Mouse (Mus musculus) kidney, adult 2 months (tissue): ENCODE data around the gene Olfm1. TPM values are rescaled to one million over a fixed set of nuclear protein-coding genes. Genes with fewer than 3 reads are reported as not detected.
A peak's percentile ranks its signal among the peaks of the same experiment; 100 is the strongest.

Experiments
- DNase-seq: peaks from one replicate; pipeline ENCODE4 v3.0.0; 2021
- H3K27ac ChIP-seq: fragments of 200-500 bp; 2 replicates; pipeline ENCODE4 v1.5.1; 2012; ENCODE audit warnings: low read depth, low read length, control low read depth, inconsistent platforms; ENCODE audit not compliant: insufficient read depth
- H3K27me3 ChIP-seq: fragments of 200-500 bp; replicated peaks from 2 replicates; pipeline ENCODE4 v1.6.1; 2012; ENCODE audit warnings: mild to moderate bottlenecking, moderate library complexity, low read length, inconsistent platforms; ENCODE audit not compliant: control insufficient read depth, insufficient read depth
- H3K36me3 ChIP-seq: fragments of 200-500 bp; 2 replicates; pipeline ENCODE4 v1.6.1; 2012; ENCODE audit warnings: mild to moderate bottlenecking, moderate library complexity, low read length, inconsistent platforms; ENCODE audit not compliant: control insufficient read depth, insufficient read depth
- H3K4me1 ChIP-seq: fragments of 200-500 bp; 2 replicates; pipeline ENCODE4 v1.6.1; 2011; ENCODE audit warnings: low read length; ENCODE audit not compliant: control insufficient read depth, insufficient read depth
- H3K4me3 ChIP-seq: fragments of 200-500 bp; 2 replicates; pipeline ENCODE4 v1.5.1; 2011; ENCODE audit warnings: mild to moderate bottlenecking, low read depth, low read length, control low read depth; ENCODE audit not compliant: insufficient read depth
- CTCF ChIP-seq: fragments of 200-500 bp; conservative IDR thresholded peaks from 2 replicates; pipeline ENCODE4 v1.5.1; 2011; ENCODE audit warnings: low read depth, mild to moderate bottlenecking, control low read depth, low read length, moderate library complexity, mixed read lengths; ENCODE audit not compliant: insufficient read depth, insufficient read length
- POLR2A ChIP-seq: fragments of 200-500 bp; IDR thresholded peaks from one replicate; pipeline ENCODE4 v1.6.1; 2011; ENCODE audit warnings: low read depth, low read length, control low read depth
- WGBS: fragments of 180-500 bp; shearing (Covaris S2); methylation state at CpG from one replicate; pipeline ENCODE4 v1.1.7; 2018; 5-methylcytosine and 5-hydroxymethylcytosine counted together
- polyA plus RNA-seq: library from polyadenylated mRNA; depleted of rRNA; stranded (reverse); fragments of >200 nt; gene quantifications from 2 replicates; pipeline ENCODE4 v1.2.3, GENCODE M21; 2012

Olfm1 gene
- polyA plus RNA-seq, 1 experiment = 32.5 TPM

- no peak for DNase-seq
- no peak overlapping the region for H3K4me3 ChIP-seq
- H3K27me3 ChIP-seq = no peaks in the 10 kb centered on the region
- TF ChIP-seq CTCF (no peak), POLR2A (no peak)
- H3K27ac ChIP-seq = no peak overlapping the region
- H3K4me1 ChIP-seq = no peaks in the 10 kb centered on the region
- no peaks in the 10 kb centered on the region for H3K36me3 ChIP-seq
- WGBS = 83% methylated on average over 7 of the region's 7 CpGs
Measured at GRCm38 (mm10) chr2:28160568-28160967, 32.2 kb upstream of the Olfm1 start.

- DNase-seq = peak; percentile 14
- no peak for TF ChIP-seq POLR2A
- no peaks in the 10 kb centered on the region for H3K36me3 ChIP-seq
- WGBS = 58% methylated on average over 8 of the region's 8 CpGs
- no peaks in the 10 kb centered on the region for H3K4me1 ChIP-seq
- H3K27ac ChIP-seq = no peak overlapping the region
- H3K27me3 ChIP-seq = no peaks in the 10 kb centered on the region
- no peak overlapping the region for H3K4me3 ChIP-seq
Measured at GRCm38 (mm10) chr2:28165570-28165969, 27.2 kb upstream of the Olfm1 start.

GRCm38 (mm10) chr2:28169336-28169735 is 23.5 kb upstream of the Olfm1 start:
- WGBS = 72% methylated on average over 12 of the region's 12 CpGs
- no peaks in the 10 kb centered on the region for H3K4me1 ChIP-seq
- H3K27ac ChIP-seq = no peak overlapping the region
- H3K36me3 ChIP-seq = no peaks in the 10 kb centered on the region
- no peak overlapping the region for H3K4me3 ChIP-seq
- H3K27me3 ChIP-seq = no peaks in the 10 kb centered on the region
- no peak for DNase-seq
- TF ChIP-seq CTCF (no peak), POLR2A (no peak)

GRCm38 (mm10) chr2:28171962-28172361 is 20.8 kb upstream of the Olfm1 start:
- Histone ChIP-seq H3K36me3 (no peaks in the 10 kb centered on the region), H3K4me1 (no peaks in the 10 kb centered on the region), H3K27ac (no peak overlapping the region), H3K4me3 (no peak overlapping the region), H3K27me3 (no peaks in the 10 kb centered on the region)
- 78% methylated on average over 6 of the region's 6 CpGs for WGBS
- TF ChIP-seq CTCF (no peak), POLR2A (no peak)
- DNase-seq = no peak

GRCm38 (mm10) chr2:28173225-28174141 is 19.3 kb upstream of the Olfm1 start:
- no peak for DNase-seq
- 62% methylated on average over 11 of the region's 11 CpGs for WGBS

GRCm38 (mm10) chr2:28174441-28174840 is 18.4 kb upstream of the Olfm1 start:
- 87% methylated on average over 3 of the region's 3 CpGs for WGBS

More at GRCm38 (mm10) chr2:28173225-28174141, 19.3 kb upstream of the Olfm1 start:
- no peak for TF ChIP-seq CTCF
- no peak for TF ChIP-seq POLR2A
- no peak overlapping the region for H3K27ac ChIP-seq
- H3K4me1 ChIP-seq = no peaks in the 10 kb centered on the region
- H3K27me3 ChIP-seq = no peaks in the 10 kb centered on the region
- H3K36me3 ChIP-seq = no peaks in the 10 kb centered on the region
- H3K4me3 ChIP-seq = no peak overlapping the region

GRCm38 (mm10) chr2:28178600-28178999 is 14.2 kb upstream of the Olfm1 start:
- DNase-seq = no peak
- Histone ChIP-seq H3K27ac (no peak overlapping the region), H3K36me3 (no peaks in the 10 kb centered on the region), H3K27me3 (no peaks in the 10 kb centered on the region), H3K4me3 (no peak overlapping the region), H3K4me1 (no peaks in the 10 kb centered on the region)
- 83% methylated on average over 6 of the region's 6 CpGs for WGBS
- TF ChIP-seq CTCF = no peak
- TF ChIP-seq POLR2A = no peak

More at GRCm38 (mm10) chr2:28174441-28174840, 18.4 kb upstream of the Olfm1 start:
- Histone ChIP-seq H3K27me3 (no peaks in the 10 kb centered on the region), H3K4me1 (no peaks in the 10 kb centered on the region), H3K36me3 (no peaks in the 10 kb centered on the region), H3K4me3 (no peak overlapping the region), H3K27ac (no peak overlapping the region)
- no peak for TF ChIP-seq CTCF
- TF ChIP-seq POLR2A = no peak
- DNase-seq = no peak
